Mouse (Mus musculus): ENCODE data around the gene Sdr42e1. TPM values are rescaled to one million over a fixed set of nuclear protein-coding genes. Genes with fewer than 3 reads are reported as not detected.

The Sdr42e1 gene
- 1.7 and 2.5 TPM in 2 replicates for total RNA-seq (2012; rRNA removed)

DNA sequence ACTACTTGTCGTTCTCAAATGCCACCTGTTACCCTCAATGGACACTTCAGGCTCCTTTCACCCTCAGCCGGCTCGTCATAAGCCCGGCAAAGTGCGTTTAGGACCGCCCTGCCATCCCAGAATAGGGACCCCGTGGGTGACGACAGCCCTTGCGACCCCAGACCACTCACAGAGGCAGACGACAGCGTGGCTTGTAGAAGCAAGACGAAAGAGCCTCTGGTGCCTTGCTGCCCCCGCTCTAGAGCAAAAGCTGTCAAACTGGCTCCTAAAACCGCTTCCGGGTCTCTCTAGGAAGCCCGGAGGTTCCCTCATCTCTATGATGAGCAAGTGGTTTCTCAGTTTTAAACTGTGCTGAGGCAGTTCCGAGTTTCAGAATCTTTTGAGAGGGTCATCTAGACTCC lies at the start of gene Sdr42e1:
Gene Sdr42e1, minus strand, starts transcription at position 260 of the 401 bp plus-strand sequence.
- peak within 1 kb of the TSS; percentile 53 to 67 for H3K4me3 ChIP-seq (ENCODE audit: insufficient read depth in 1 of 2, low read depth in 1 of 2, low read length in 2 of 2, poor library complexity in 1 of 2, severe bottlenecking in 1 of 2)
- no peaks in the 10 kb centered on the region for H3K36me3 ChIP-seq (ENCODE audit: control insufficient read depth, insufficient read depth, low read length, poor library complexity, severe bottlenecking)
- no peaks in the 10 kb centered on the region; a peak in 1 of 4 replicates for H3K4me1 ChIP-seq (ENCODE audit: control insufficient read depth in 2 of 2, insufficient read depth in 2 of 2, low read length in 2 of 2, poor library complexity in 1 of 2)
- in situ Hi-C loops (cut with MboI; ENCODE audit: low sequenced_read_pairs in 2 of 2, unreplicated experiment in 2 of 2), result no loop called here
- no peak for DNase-seq (ENCODE audit: low read depth, low spot score)
- peak within 1 kb of the TSS; percentile 45 for H3K9ac ChIP-seq (ENCODE audit: insufficient read depth, low read depth, low read length, poor library complexity, severe bottlenecking)
- no peaks in the 10 kb centered on the region for H3K9me3 ChIP-seq (ENCODE audit: control insufficient read depth, insufficient read depth, low read depth, low read length)
- H3K27ac ChIP-seq (ENCODE audit: insufficient read depth, low read depth, low read length, poor library complexity, severe bottlenecking), result no peak within 1 kb of the TSS
- no peak for TF ChIP-seq ZC3H11A (IDR thresholded peaks at IDR 0.05; ENCODE audit: borderline replicate concordance, low read depth, low read length)
- no peak for TF ChIP-seq CHD2 (IDR thresholded peaks at IDR 0.05; ENCODE audit: low read depth, low read length)
- no peak for TF ChIP-seq ZNF384 (IDR thresholded peaks at IDR 0.05; ENCODE audit: low read depth, low read length)
- TF ChIP-seq MAFK (IDR thresholded peaks at IDR 0.05; ENCODE audit: insufficient read depth, low read depth, low read length), result no peak
- no peak for TF ChIP-seq HCFC1 (IDR thresholded peaks at IDR 0.05; ENCODE audit: borderline replicate concordance, insufficient read depth, low read length)

GRCm38 (mm10) chr8:117718152-117718860 lies 44.8 kb upstream of the Sdr42e1 start:
- TF ChIP-seq MAFK (IDR thresholded peaks at IDR 0.05; ENCODE audit: insufficient read depth, low read depth, low read length) (no peak), ZC3H11A (IDR thresholded peaks at IDR 0.05; ENCODE audit: borderline replicate concordance, low read depth, low read length) (no peak), HCFC1 (IDR thresholded peaks at IDR 0.05; ENCODE audit: borderline replicate concordance, insufficient read depth, low read length) (no peak), ZNF384 (IDR thresholded peaks at IDR 0.05; ENCODE audit: low read depth, low read length) (no peak), CHD2 (IDR thresholded peaks at IDR 0.05; ENCODE audit: low read depth, low read length) (no peak)
- DNase-seq (ENCODE audit: low read depth, low spot score), result no peak
- no peak overlapping the region for H3K9ac ChIP-seq (ENCODE audit: insufficient read depth, low read depth, low read length, poor library complexity, severe bottlenecking)
- H3K4me1 ChIP-seq (ENCODE audit: control insufficient read depth in 2 of 2, insufficient read depth in 2 of 2, low read length in 2 of 2, poor library complexity in 1 of 2), result no peaks in the 10 kb centered on the region; a peak in 1 of 4 replicates
- no peak overlapping the region for H3K4me3 ChIP-seq (ENCODE audit: insufficient read depth in 1 of 2, low read depth in 1 of 2, low read length in 2 of 2, poor library complexity in 1 of 2, severe bottlenecking in 1 of 2)
- no peaks in the 10 kb centered on the region for H3K9me3 ChIP-seq (ENCODE audit: control insufficient read depth, insufficient read depth, low read depth, low read length)
- H3K36me3 ChIP-seq (ENCODE audit: control insufficient read depth, insufficient read depth, low read length, poor library complexity, severe bottlenecking), result no peaks in the 10 kb centered on the region
- no peak overlapping the region for H3K27ac ChIP-seq (ENCODE audit: insufficient read depth, low read depth, low read length, poor library complexity, severe bottlenecking)
- in situ Hi-C loops (cut with MboI; ENCODE audit: low sequenced_read_pairs in 2 of 2, unreplicated experiment in 2 of 2), result no loop called here

- no peak for DNase-seq (ENCODE audit: low read depth, low spot score)
- in situ Hi-C loops (cut with MboI; ENCODE audit: low sequenced_read_pairs in 2 of 2, unreplicated experiment in 2 of 2), result no loop called here
- TF ChIP-seq ZC3H11A (IDR thresholded peaks at IDR 0.05; ENCODE audit: borderline replicate concordance, low read depth, low read length), result no peak
- no peak for TF ChIP-seq ZNF384 (IDR thresholded peaks at IDR 0.05; ENCODE audit: low read depth, low read length)
- TF ChIP-seq HCFC1 (IDR thresholded peaks at IDR 0.05; ENCODE audit: borderline replicate concordance, insufficient read depth, low read length), result no peak
- no peak for TF ChIP-seq CHD2 (IDR thresholded peaks at IDR 0.05; ENCODE audit: low read depth, low read length)
- no peak for TF ChIP-seq MAFK (IDR thresholded peaks at IDR 0.05; ENCODE audit: insufficient read depth, low read depth, low read length)
- no peaks in the 10 kb centered on the region for H3K9me3 ChIP-seq (ENCODE audit: control insufficient read depth, insufficient read depth, low read depth, low read length)
- no peak overlapping the region for H3K27ac ChIP-seq (ENCODE audit: insufficient read depth, low read depth, low read length, poor library complexity, severe bottlenecking)
- H3K36me3 ChIP-seq (ENCODE audit: control insufficient read depth, insufficient read depth, low read length, poor library complexity, severe bottlenecking), result no peaks in the 10 kb centered on the region
- H3K4me1 ChIP-seq (ENCODE audit: control insufficient read depth in 2 of 2, insufficient read depth in 2 of 2, low read length in 2 of 2, poor library complexity in 1 of 2), result no peaks in the 10 kb centered on the region; a peak in 1 of 4 replicates
- H3K9ac ChIP-seq (ENCODE audit: insufficient read depth, low read depth, low read length, poor library complexity, severe bottlenecking), result no peak overlapping the region
- H3K4me3 ChIP-seq (ENCODE audit: insufficient read depth in 1 of 2, low read depth in 1 of 2, low read length in 2 of 2, poor library complexity in 1 of 2, severe bottlenecking in 1 of 2), result no peak overlapping the region
Measured at GRCm38 (mm10) chr8:117715896-117716295, 42.4 kb upstream of the Sdr42e1 start.

DNA sequence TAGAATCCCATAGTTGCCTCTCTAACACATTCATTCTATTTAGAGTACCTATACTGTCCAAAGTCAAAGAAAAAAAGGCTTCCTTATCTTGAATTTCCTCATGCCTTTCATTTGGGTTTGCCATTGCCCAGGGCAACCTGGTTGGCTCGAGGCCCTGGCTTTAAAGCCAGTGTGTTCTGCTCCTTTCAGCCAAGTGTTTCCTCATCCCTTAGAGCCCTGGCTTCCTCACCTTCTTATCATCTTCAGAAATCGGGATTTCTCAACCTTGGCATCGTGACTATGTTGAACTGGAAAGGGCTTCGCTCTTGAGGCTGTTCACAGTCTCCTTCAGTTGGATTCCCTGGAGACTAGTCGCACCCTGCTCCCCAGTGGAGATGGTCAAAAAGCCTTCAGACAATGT lies 41.1 kb upstream of the Sdr42e1 start:
- H3K27ac ChIP-seq (ENCODE audit: insufficient read depth, low read depth, low read length, poor library complexity, severe bottlenecking), result no peak overlapping the region
- no peak overlapping the region for H3K4me3 ChIP-seq (ENCODE audit: insufficient read depth in 1 of 2, low read depth in 1 of 2, low read length in 2 of 2, poor library complexity in 1 of 2, severe bottlenecking in 1 of 2)
- in situ Hi-C loops (cut with MboI; ENCODE audit: low sequenced_read_pairs in 2 of 2, unreplicated experiment in 2 of 2), result no loop called here
- H3K9ac ChIP-seq (ENCODE audit: insufficient read depth, low read depth, low read length, poor library complexity, severe bottlenecking), result no peak overlapping the region
- DNase-seq (ENCODE audit: low read depth, low spot score), result no peak
- no peaks in the 10 kb centered on the region for H3K9me3 ChIP-seq (ENCODE audit: control insufficient read depth, insufficient read depth, low read depth, low read length)
- H3K36me3 ChIP-seq (ENCODE audit: control insufficient read depth, insufficient read depth, low read length, poor library complexity, severe bottlenecking), result no peaks in the 10 kb centered on the region
- TF ChIP-seq CHD2 (IDR thresholded peaks at IDR 0.05; ENCODE audit: low read depth, low read length), result no peak
- no peak for TF ChIP-seq MAFK (IDR thresholded peaks at IDR 0.05; ENCODE audit: insufficient read depth, low read depth, low read length)
- TF ChIP-seq ZC3H11A (IDR thresholded peaks at IDR 0.05; ENCODE audit: borderline replicate concordance, low read depth, low read length), result no peak
- no peak for TF ChIP-seq HCFC1 (IDR thresholded peaks at IDR 0.05; ENCODE audit: borderline replicate concordance, insufficient read depth, low read length)
- TF ChIP-seq ZNF384 (IDR thresholded peaks at IDR 0.05; ENCODE audit: low read depth, low read length), result no peak
- no peaks in the 10 kb centered on the region; a peak in 1 of 4 replicates for H3K4me1 ChIP-seq (ENCODE audit: control insufficient read depth in 2 of 2, insufficient read depth in 2 of 2, low read length in 2 of 2, poor library complexity in 1 of 2)
